Mouse (Mus musculus) megakaryocyte-erythroid progenitor cell, adult 5-6 weeks (primary cell): ENCODE measurements around the gene Xbp1. TPM values are rescaled to one million over a fixed set of nuclear protein-coding genes. Genes with fewer than 3 reads are reported as not detected.

Experiments
- ATAC-seq: replicated peaks from 2 replicates; pipeline ENCODE4 v1.8.0; 2016; ENCODE audit warnings: mild to moderate bottlenecking, inconsistent platforms; ENCODE audit not compliant: severe bottlenecking, poor library complexity, low FRiP score, low TSS enrichment
- total RNA-seq, 2 experiments: library from RNA; stranded (forward) in 1 of 2; stranded (reverse) in 1 of 2; fragments of 200-1000, 215-1000 nt in 1 of 2; fragments of >200 nt in 1 of 2; fragmentation: Nextera tagmentation in 1 of 2; gene quantifications; 2 replicates each; pipeline ENCODE4 v1.2.3; 2014 to 2017

Xbp1 gene
- total RNA-seq, 2 experiments from 2014 or later = 32.9 to 52.3 TPM

DNA sequence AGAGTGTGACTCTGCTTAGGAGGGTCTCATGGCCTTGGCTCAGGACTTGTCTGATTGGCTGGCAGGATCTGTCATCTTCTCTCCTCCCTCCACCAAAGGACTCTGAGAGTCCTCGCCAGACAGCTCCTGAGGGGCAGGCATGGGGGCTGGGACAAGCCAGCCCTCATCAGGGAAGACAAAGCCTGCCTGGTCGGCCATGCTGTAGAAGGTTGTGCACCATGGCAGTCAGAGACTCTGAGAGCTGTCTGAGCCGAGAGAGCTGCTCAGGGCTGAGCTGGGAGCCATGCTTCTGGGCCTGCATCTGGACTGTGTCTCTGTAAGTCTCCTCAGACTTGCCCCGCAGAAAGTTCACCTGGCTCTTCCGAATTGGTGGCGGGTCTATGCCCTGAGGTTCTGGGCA, 43.4 kb downstream of the Xbp1 start:
- no peak for ATAC-seq

DNA sequence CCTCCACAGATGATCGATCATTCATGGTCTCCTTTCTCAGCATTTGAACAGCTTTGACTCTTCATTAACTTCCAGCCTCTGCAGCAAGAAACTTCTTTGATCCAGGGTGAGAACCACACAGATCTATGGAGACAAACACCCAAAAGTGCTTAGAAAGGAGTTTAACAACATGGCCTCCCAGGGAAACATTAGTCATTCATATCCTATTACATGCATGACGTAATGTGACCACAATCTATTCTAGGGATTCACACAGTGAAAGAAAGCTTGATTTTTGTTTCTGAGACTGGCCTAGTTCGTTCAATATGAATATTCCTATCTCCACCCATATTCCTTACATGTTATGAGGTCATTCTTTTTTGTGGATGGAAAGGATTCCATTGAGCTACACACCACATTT, 45.1 kb downstream of the Xbp1 start:
- no peak for ATAC-seq

GRCm38 (mm10) chr11:5566506-5566905, 46.0 kb downstream of the Xbp1 start:
- no peak for ATAC-seq

GRCm38 (mm10) chr11:5567654-5568053, 47.2 kb downstream of the Xbp1 start:
- no peak for ATAC-seq

GRCm38 (mm10) chr11:5568082-5568481, 47.6 kb downstream of the Xbp1 start:
- ATAC-seq = peak; percentile 34; the same call in 1 of the 2 replicates

GRCm38 (mm10) chr11:5569474-5569873, 49.0 kb downstream of the Xbp1 start, which contains the start of gene Ankrd36:
Gene Ankrd36, plus strand, starts transcription at chr11:5569684.
- ATAC-seq = no peak

DNA sequence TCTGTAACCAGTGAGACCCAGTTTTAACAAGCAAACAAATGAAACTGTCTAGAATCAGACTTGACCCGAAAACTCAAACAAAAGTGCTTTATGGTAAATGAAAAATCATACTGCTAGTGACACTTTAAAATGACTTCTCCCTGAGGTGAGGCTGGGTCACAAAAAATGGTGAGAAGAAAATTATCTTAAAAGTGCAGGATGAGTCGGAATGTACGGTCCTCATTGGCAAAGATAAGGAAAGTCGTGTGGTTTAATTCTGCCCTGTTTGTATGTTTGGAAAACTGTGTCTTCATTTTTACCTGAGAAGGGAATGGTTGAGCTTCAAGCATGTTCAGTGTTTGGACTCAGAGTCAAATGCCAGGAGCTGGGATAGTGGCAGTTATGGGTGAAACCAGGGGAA, 51.4 kb downstream of the Xbp1 start:
- ATAC-seq = peak; percentile 40; the same call in 1 of the 2 replicates

GRCm38 (mm10) chr11:5573821-5574220, 53.4 kb downstream of the Xbp1 start:
- ATAC-seq = peak; percentile 75

DNA sequence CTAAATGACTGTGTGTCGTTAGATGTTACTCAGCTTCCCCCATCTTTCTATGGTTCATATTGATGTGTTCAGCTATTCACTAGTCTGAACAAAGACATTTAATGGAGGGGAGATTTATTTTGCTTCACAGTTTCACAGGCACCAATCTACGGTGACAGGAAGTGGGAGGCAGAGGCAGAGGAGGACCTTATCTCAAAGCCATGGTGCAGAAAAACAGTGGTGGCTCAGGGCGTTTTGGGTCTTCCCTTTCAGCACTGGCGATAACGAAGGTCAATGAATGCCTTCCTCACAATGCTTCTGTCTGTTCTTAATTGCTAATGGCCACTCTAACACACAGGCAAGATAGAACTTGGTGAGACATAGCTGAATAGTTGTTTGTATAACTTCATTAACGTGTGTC, 54.6 kb downstream of the Xbp1 start:
- peak; percentile 73 for ATAC-seq

Other genes starting within 250 kb of the Xbp1 start
- 12.2 and 13.7 TPM in 2 replicates for gene Znrf3, start 75.8 kb upstream of the Xbp1 start, total RNA-seq (2014; fragmentation: Nextera tagmentation)
- gene Znrf3, start 75.8 kb upstream of the Xbp1 start, total RNA-seq (2017) = 3.8 and 4.6 TPM in 2 replicates
- gene Ccdc117, start 21.5 kb downstream of the Xbp1 start, total RNA-seq (2014; fragmentation: Nextera tagmentation) = 16.7 and 23.1 TPM in 2 replicates
- 34.6 and 42.4 TPM in 2 replicates for gene Ccdc117, start 21.5 kb downstream of the Xbp1 start, total RNA-seq (2017)
- not detected in 2 replicates for gene Ankrd36, start 49.0 kb downstream of the Xbp1 start, total RNA-seq (2014; fragmentation: Nextera tagmentation)
- 5.1 TPM in 1 of 2 replicates, not detected in the other for gene Ankrd36, start 49.0 kb downstream of the Xbp1 start, total RNA-seq (2017)
- gene Mrps24, start 195.0 kb downstream of the Xbp1 start, total RNA-seq (2014; fragmentation: Nextera tagmentation) = 128 and 195 TPM in 2 replicates
- gene Mrps24, start 195.0 kb downstream of the Xbp1 start, total RNA-seq (2017) = 72.1 and 95.9 TPM in 2 replicates
- gene Urgcp, start 241.7 kb downstream of the Xbp1 start, total RNA-seq (2014; fragmentation: Nextera tagmentation) = 6.8 and 12.1 TPM in 2 replicates
- 5.9 and 7.8 TPM in 2 replicates for gene Urgcp, start 241.7 kb downstream of the Xbp1 start, total RNA-seq (2017)